Comparison of ENCODE assay signal across 20 mouse cellular contexts in the genomic region with DNA sequence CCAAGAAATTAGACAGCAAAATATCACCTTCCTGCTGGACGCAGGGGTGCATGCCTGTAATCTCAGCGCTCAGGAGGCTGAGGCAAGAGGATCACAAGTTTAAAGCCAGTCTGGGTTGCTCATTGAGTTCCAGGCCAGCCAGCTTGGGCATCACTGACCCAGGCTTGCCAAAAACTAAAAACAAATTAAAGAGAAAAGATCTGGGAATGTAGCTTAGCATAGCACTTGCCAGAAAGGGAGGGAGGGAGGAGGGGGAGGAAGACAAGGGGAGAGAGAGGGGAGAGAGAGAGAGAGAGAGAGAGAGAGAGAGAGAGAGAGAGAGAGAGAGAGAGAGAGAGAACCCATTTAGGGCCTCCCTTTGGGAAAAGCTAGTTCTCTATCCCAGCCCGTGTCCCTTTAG.
DNase-seq lines count a peak whose midpoint lies in the region; ATAC-seq and TF ChIP-seq lines count a peak whose summit lies in the region.
"Had no signal": no experiment of that assay in that cellular context is flagged by ENCODE, and none has a peak within 500 bp of the region (broad histone marks: within the 10 kb centered on the region; RNA-seq: fewer than 3 reads in every experiment).

No protein-coding gene starts in this region.

- H3K9me3 ChIP-seq in hindbrain, embryonic 11.5 days (ENCODE audit: control insufficient read depth, low read length): no peaks in the 10 kb centered on the region
- H3K9me3 ChIP-seq in hindbrain, embryonic 16.5 days (ENCODE audit: control insufficient read depth, low read length): no peaks in the 10 kb centered on the region
- peaks cover 11% of the 10 kb centered on the region; the same call in 1 of the 2 replicates for H3K9me3 ChIP-seq in forebrain, embryonic 10.5 days
- H3K9me3 ChIP-seq in forebrain, postnatal 0 days (ENCODE audit: low read length): no peaks in the 10 kb centered on the region
- H3K9me3 ChIP-seq in midbrain, embryonic 15.5 days: no peaks in the 10 kb centered on the region
- H3K9me3 ChIP-seq: lung, embryonic 15.5 days had no signal

- H3K36me3 ChIP-seq in hindbrain, embryonic 11.5 days (ENCODE audit: control insufficient read depth, insufficient read depth, low read length): no peaks in the 10 kb centered on the region
- H3K36me3 ChIP-seq in hindbrain, embryonic 16.5 days (ENCODE audit: control insufficient read depth, insufficient read depth, low read length): no peaks in the 10 kb centered on the region
- no peaks in the 10 kb centered on the region for H3K36me3 ChIP-seq in forebrain, embryonic 10.5 days (replicated peaks)
- H3K36me3 ChIP-seq in forebrain, postnatal 0 days (ENCODE audit: insufficient read depth): no peaks in the 10 kb centered on the region
- H3K36me3 ChIP-seq in midbrain, embryonic 15.5 days (replicated peaks): no peaks in the 10 kb centered on the region
- H3K36me3 ChIP-seq: heart, embryonic 12.5 days; lung, embryonic 15.5 days had no signal

- no peak overlapping the region for H3K9ac ChIP-seq in hindbrain, embryonic 11.5 days (ENCODE audit: low read depth, low read length)
- H3K9ac ChIP-seq in hindbrain, embryonic 16.5 days (ENCODE audit: low read depth, low read length): no peak overlapping the region
- no peak overlapping the region for H3K9ac ChIP-seq in forebrain, postnatal 0 days
- H3K9ac ChIP-seq in midbrain, embryonic 15.5 days: no peak overlapping the region
- H3K9ac ChIP-seq: heart, embryonic 12.5 days; liver, embryonic 14.5 days; lung, embryonic 15.5 days had no signal

- peaks cover 3% of the 10 kb centered on the region; the same call in 1 of the 2 replicates for H3K27me3 ChIP-seq in hindbrain, embryonic 11.5 days (ENCODE audit: control insufficient read depth, insufficient read depth, low read length)
- no peaks in the 10 kb centered on the region; the same call in 1 of the 2 replicates for H3K27me3 ChIP-seq in hindbrain, embryonic 16.5 days (replicated peaks; ENCODE audit: control insufficient read depth, insufficient read depth, low read length)
- peaks cover 32% of the 10 kb centered on the region for H3K27me3 ChIP-seq in forebrain, embryonic 10.5 days (ENCODE audit: poor library complexity, severe bottlenecking)
- no peaks in the 10 kb centered on the region for H3K27me3 ChIP-seq in forebrain, postnatal 0 days (ENCODE audit: insufficient read depth, low read length)
- no peaks in the 10 kb centered on the region for H3K27me3 ChIP-seq in midbrain, embryonic 15.5 days (replicated peaks)
- H3K27me3 ChIP-seq: Patski had no signal

- no peak overlapping the region for H3K4me3 ChIP-seq in hindbrain, embryonic 11.5 days (ENCODE audit: low read depth, low read length)
- H3K4me3 ChIP-seq in hindbrain, embryonic 16.5 days (ENCODE audit: low read length): no peak overlapping the region
- no peak overlapping the region for H3K4me3 ChIP-seq in forebrain, embryonic 10.5 days
- H3K4me3 ChIP-seq in forebrain, postnatal 0 days (ENCODE audit: low read depth, low read length): no peak overlapping the region
- no peak overlapping the region for H3K4me3 ChIP-seq in midbrain, embryonic 15.5 days
- H3K4me3 ChIP-seq: gastrocnemius, adult 2 months; heart, embryonic 12.5 days; lung, embryonic 15.5 days had no signal

- ATAC-seq in hindbrain, embryonic 11.5 days (ENCODE audit: low FRiP score): no peak
- no peak for ATAC-seq in hindbrain, embryonic 16.5 days
- no peak for ATAC-seq in forebrain, postnatal 0 days
- no peak for ATAC-seq in midbrain, embryonic 15.5 days (replicated peaks)
- no peak for ATAC-seq in frontal cortex, adult (ENCODE audit: low TSS enrichment)
- ATAC-seq: CD4-positive, CD25-positive, alpha-beta regulatory T cell, adult 4 months had no signal

- peaks cover 24% of the 10 kb centered on the region for H3K4me1 ChIP-seq in hindbrain, embryonic 11.5 days (replicated peaks; ENCODE audit: control insufficient read depth, insufficient read depth, low read length)
- H3K4me1 ChIP-seq in hindbrain, embryonic 16.5 days (ENCODE audit: control insufficient read depth, insufficient read depth, low read depth, low read length): peaks cover 30% of the 10 kb centered on the region
- H3K4me1 ChIP-seq in forebrain, embryonic 10.5 days: peaks cover 53% of the 10 kb centered on the region
- H3K4me1 ChIP-seq in forebrain, postnatal 0 days (ENCODE audit: insufficient read depth): peaks cover 25% of the 10 kb centered on the region
- peaks cover 42% of the 10 kb centered on the region for H3K4me1 ChIP-seq in midbrain, embryonic 15.5 days
- H3K4me1 ChIP-seq: heart, embryonic 12.5 days; lung, embryonic 15.5 days had no signal

- H3K4me2 ChIP-seq in hindbrain, embryonic 11.5 days (replicated peaks; ENCODE audit: low read depth, low read length): no peak overlapping the region
- H3K4me2 ChIP-seq in hindbrain, embryonic 16.5 days (ENCODE audit: low read length): no peak overlapping the region
- no peak overlapping the region for H3K4me2 ChIP-seq in forebrain, postnatal 0 days (ENCODE audit: low read depth)
- H3K4me2 ChIP-seq in midbrain, embryonic 15.5 days: no peak overlapping the region
- H3K4me2 ChIP-seq: heart, embryonic 12.5 days; lung, embryonic 15.5 days had no signal

- 71% methylated on average over 3 of the region's 3 CpGs for WGBS in hindbrain, embryonic 11.5 days
- WGBS in hindbrain, embryonic 16.5 days: 44% methylated on average over 3 of the region's 3 CpGs
- WGBS in forebrain, embryonic 10.5 days: 74% methylated on average over 3 of the region's 3 CpGs
- 34% methylated on average over 3 of the region's 3 CpGs for WGBS in forebrain, postnatal 0 days
- WGBS in midbrain, embryonic 15.5 days: 48% methylated on average over 3 of the region's 3 CpGs

- TF ChIP-seq CTCF in forebrain, postnatal 0 days (IDR thresholded peaks at IDR 0.05; ENCODE audit: low read depth): no peak

- H3K27ac ChIP-seq in hindbrain, embryonic 11.5 days (ENCODE audit: low read depth, low read length): peak overlapping the region; percentile 73
- H3K27ac ChIP-seq in hindbrain, embryonic 16.5 days (ENCODE audit: low read depth, low read length): no peak overlapping the region
- H3K27ac ChIP-seq in forebrain, embryonic 10.5 days: peak overlapping the region; percentile 77; the same call in 1 of the 2 replicates
- peak overlapping the region; percentile 66; the same call in 1 of the 2 replicates for H3K27ac ChIP-seq in forebrain, postnatal 0 days (ENCODE audit: low read depth, low read length)
- peak overlapping the region; percentile 76 for H3K27ac ChIP-seq in midbrain, embryonic 15.5 days
- H3K27ac ChIP-seq: gastrocnemius, adult 2 months; liver, embryonic 14.5 days; lung, embryonic 15.5 days; stomach, postnatal 0 days had no signal

- DNase-seq in hindbrain, embryonic 11.5 days (ENCODE audit: low spot score): no peak
- no peak for DNase-seq in forebrain, embryonic 10.5 days (ENCODE audit: extremely low spot score, low spot score)
- no peak for DNase-seq in forebrain, postnatal 0 days
- DNase-seq in adrenal gland, adult 2 months: no peak
- DNase-seq in adrenal gland, postnatal 10 days: no peak
- DNase-seq: adrenal gland, postnatal 25 days; cerebellum, adult 18-20 months; cerebellum, postnatal 36 days; gastrocnemius, adult 2 months; heart, postnatal 14 days; kidney, adult 9 months had no signal
